In the genomic region with DNA sequence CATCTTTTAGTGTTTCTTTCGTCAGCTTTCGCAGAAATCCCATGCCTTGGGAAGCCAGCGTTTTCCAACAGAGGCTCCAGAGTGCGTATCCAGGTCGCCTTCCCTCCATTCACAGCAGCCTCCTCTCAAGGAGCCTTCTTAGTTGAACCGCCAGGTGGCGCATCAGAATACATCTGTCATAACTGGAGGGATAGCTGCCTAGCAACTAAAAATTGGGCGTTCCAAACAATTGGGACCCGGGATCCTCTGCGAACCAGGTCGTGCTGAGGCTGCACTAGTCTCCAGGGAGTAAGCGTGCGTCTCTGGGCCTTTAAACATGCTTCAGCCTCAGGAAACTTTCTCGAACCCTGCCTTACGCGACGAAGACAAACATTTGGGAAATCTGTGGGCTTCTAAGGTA, we compare ENCODE assay signal across 8 mouse cellular contexts. TPM values are rescaled to one million over a fixed set of nuclear protein-coding genes. Genes with fewer than 3 reads are reported as not detected.
DNase-seq lines count a peak whose midpoint lies in the region; ATAC-seq and TF ChIP-seq lines count a peak whose summit lies in the region.

No protein-coding gene starts in this region.

- H3K36me3 ChIP-seq in ES-Bruce4 (ENCODE audit: control insufficient read depth, insufficient read depth, low read length, poor library complexity, severe bottlenecking) = no peaks in the 10 kb centered on the region
- H3K36me3 ChIP-seq in forebrain, embryonic 14.5 days (ENCODE audit: control insufficient read depth, insufficient read depth, low read length) = no peaks in the 10 kb centered on the region
- no peaks in the 10 kb centered on the region for H3K36me3 ChIP-seq in liver, postnatal 0 days (replicated peaks; ENCODE audit: insufficient read depth, low read length)
- H3K36me3 ChIP-seq in neural tube, embryonic 14.5 days (ENCODE audit: control insufficient read depth, insufficient read depth, low read length) = no peaks in the 10 kb centered on the region
- H3K36me3 ChIP-seq in testis, adult 2 months (ENCODE audit: control insufficient read depth, insufficient read depth, low read length) = no peaks in the 10 kb centered on the region

- H3K9ac ChIP-seq in ES-Bruce4 (ENCODE audit: low read depth, poor library complexity, severe bottlenecking) = no peak overlapping the region
- H3K9ac ChIP-seq in forebrain, embryonic 14.5 days (ENCODE audit: low read length) = 0 out of 2 replicates have a peak overlapping the region, but pooled peaks have one; percentile 17
- no peak overlapping the region for H3K9ac ChIP-seq in liver, postnatal 0 days (replicated peaks)
- H3K9ac ChIP-seq in neural tube, embryonic 14.5 days (replicated peaks; ENCODE audit: low read depth, low read length) = peak overlapping the region; percentile 28; the same call in 1 of the 2 replicates

- H3K27ac ChIP-seq in ES-Bruce4 (ENCODE audit: insufficient read depth, low read length) = no peak overlapping the region
- peak overlapping the region; percentile 22; the same call in 1 of the 2 replicates for H3K27ac ChIP-seq in forebrain, embryonic 14.5 days (ENCODE audit: low read depth, low read length)
- no peak overlapping the region for H3K27ac ChIP-seq in liver, postnatal 0 days (ENCODE audit: low read depth)
- peak overlapping the region; percentile 57; the same call in 1 of the 2 replicates for H3K27ac ChIP-seq in neural tube, embryonic 14.5 days (ENCODE audit: low read depth, low read length)
- no peak overlapping the region for H3K27ac ChIP-seq in testis, adult 2 months (ENCODE audit: control insufficient read depth, insufficient read depth, low read depth, low read length)

- 4% methylated on average over 17 of the region's 17 CpGs for WGBS in forebrain, embryonic 14.5 days
- WGBS in liver, postnatal 0 days (ENCODE audit: insufficient replicate concordance) = 2% methylated on average over 17 of the region's 17 CpGs
- 5% methylated on average over 17 of the region's 17 CpGs for WGBS in neural tube, embryonic 14.5 days

- peak; percentile 85 for ATAC-seq in cerebellum, adult (ENCODE audit: insufficient number of reproducible peaks, low FRiP score, low TSS enrichment)
- peak; percentile 77 for ATAC-seq in forebrain, embryonic 14.5 days
- ATAC-seq in liver, postnatal 0 days = peak; percentile 57
- ATAC-seq in neural tube, embryonic 14.5 days (ENCODE audit: low read depth) = peak; percentile 49

- intact Hi-C loops in heart, postnatal 14 days (cut with DNase I) = loop anchor here (1.0 kb wide), 1 partner anchor 17 kb away; no protein-coding TSS in a partner anchor

- no peaks in the 10 kb centered on the region for H3K27me3 ChIP-seq in ES-Bruce4 (ENCODE audit: control insufficient read depth, insufficient read depth, low read length, poor library complexity, severe bottlenecking)
- no peaks in the 10 kb centered on the region for H3K27me3 ChIP-seq in forebrain, embryonic 14.5 days (replicated peaks; ENCODE audit: control insufficient read depth, insufficient read depth, low read length)
- peaks cover 20% of the 10 kb centered on the region for H3K27me3 ChIP-seq in liver, postnatal 0 days (ENCODE audit: insufficient read depth, low read length)
- H3K27me3 ChIP-seq in neural tube, embryonic 14.5 days (ENCODE audit: control insufficient read depth, insufficient read depth, low read length) = no peaks in the 10 kb centered on the region
- no peaks in the 10 kb centered on the region for H3K27me3 ChIP-seq in testis, adult 2 months (ENCODE audit: control insufficient read depth, insufficient read depth, low read length)

- no peaks in the 10 kb centered on the region for H3K4me1 ChIP-seq in ES-Bruce4 (ENCODE audit: control insufficient read depth, insufficient read depth, low read length)
- H3K4me1 ChIP-seq in forebrain, embryonic 14.5 days (ENCODE audit: control insufficient read depth, insufficient read depth, low read length) = peaks cover 7% of the 10 kb centered on the region
- peaks cover 3% of the 10 kb centered on the region; the same call in 1 of the 2 replicates for H3K4me1 ChIP-seq in liver, postnatal 0 days (ENCODE audit: insufficient read depth)
- H3K4me1 ChIP-seq in neural tube, embryonic 14.5 days (ENCODE audit: control insufficient read depth, insufficient read depth, low read length) = no peaks in the 10 kb centered on the region
- peaks cover 2% of the 10 kb centered on the region for H3K4me1 ChIP-seq in testis, adult 2 months (ENCODE audit: control insufficient read depth, insufficient read depth, low read length)

- peak overlapping the region; percentile 90 for H3K4me2 ChIP-seq in forebrain, embryonic 14.5 days (ENCODE audit: low read length)
- peak overlapping the region; percentile 42; the same call in 1 of the 2 replicates for H3K4me2 ChIP-seq in liver, postnatal 0 days (ENCODE audit: low read depth, low read length)
- H3K4me2 ChIP-seq in neural tube, embryonic 14.5 days (ENCODE audit: low read depth, low read length) = peak overlapping the region; percentile 57

- no peaks in the 10 kb centered on the region for H3K9me3 ChIP-seq in ES-Bruce4 (replicated peaks; ENCODE audit: control insufficient read depth, insufficient read depth, low read length, poor library complexity, severe bottlenecking)
- no peaks in the 10 kb centered on the region for H3K9me3 ChIP-seq in forebrain, embryonic 14.5 days (replicated peaks; ENCODE audit: control insufficient read depth, low read length)
- H3K9me3 ChIP-seq in liver, postnatal 0 days (ENCODE audit: low read length) = no peaks in the 10 kb centered on the region
- no peaks in the 10 kb centered on the region for H3K9me3 ChIP-seq in neural tube, embryonic 14.5 days (ENCODE audit: control insufficient read depth, low read length)

- 0 out of 2 replicates have a peak overlapping the region, but pooled peaks have one; percentile 6 for H3K4me3 ChIP-seq in ES-Bruce4 (ENCODE audit: low read depth, low read length)
- no peak overlapping the region; the same call in 1 of the 2 replicates for H3K4me3 ChIP-seq in forebrain, embryonic 14.5 days (ENCODE audit: low read depth, low read length)
- H3K4me3 ChIP-seq in liver, postnatal 0 days (ENCODE audit: low read depth, low read length) = no peak overlapping the region
- H3K4me3 ChIP-seq in neural tube, embryonic 14.5 days (ENCODE audit: low read depth, low read length) = peak overlapping the region; percentile 17; the same call in 1 of the 2 replicates
- peak overlapping the region; percentile 88 for H3K4me3 ChIP-seq in testis, adult 2 months (ENCODE audit: control insufficient read depth, low read depth, low read length)

- DNase-seq in forebrain, embryonic 14.5 days (ENCODE audit: low spot score) = peak; percentile 95
- DNase-seq in heart, postnatal 14 days = peak; percentile 80 to 88
- peak; percentile 92 for DNase-seq in layer of hippocampus, adult 11-12 months (ENCODE audit: low spot score)
- peak; percentile 82 for DNase-seq in liver, postnatal 0 days

- TF ChIP-seq CTCF in ES-Bruce4 (IDR thresholded peaks at IDR 0.05; ENCODE audit: low read depth, low read length) = peak; percentile 64
- peak; percentile 87 for TF ChIP-seq CTCF in liver, postnatal 0 days (IDR thresholded peaks at IDR 0.05; ENCODE audit: low read depth)
- peak; percentile 63 for TF ChIP-seq CTCF in testis, adult 2 months (IDR thresholded peaks at IDR 0.05; ENCODE audit: control insufficient read depth, insufficient read depth, insufficient replicate concordance, low read depth, low read length)

- TF ChIP-seq POLR2A in ES-Bruce4 (IDR thresholded peaks at IDR 0.05; ENCODE audit: insufficient read depth, low read length) = no peak
- TF ChIP-seq POLR2A in testis, adult 2 months (IDR thresholded peaks at IDR 0.05; ENCODE audit: control insufficient read depth, low read depth, low read length) = peak; percentile 63; the same call in 1 of the 2 replicates

- TF ChIP-seq EP300 in ES-Bruce4 (IDR thresholded peaks at IDR 0.05; ENCODE audit: insufficient read depth, low read depth, low read length) = no peak
- no peak for TF ChIP-seq EP300 in liver, postnatal 0 days (IDR thresholded peaks at IDR 0.05; ENCODE audit: low read depth)

RNA-seq across cellular contexts. Expression of gene 5330417C22Rik, which starts 1.0 kb away (rescaled TPM):
- 0.43 TPM in 1 of 2 replicates, not detected in the other for polyA plus RNA-seq in ES-Bruce4 (2011; ENCODE audit: insufficient read depth, insufficient read length, low read depth, missing spikeins)
- polyA plus RNA-seq in forebrain, embryonic 14.5 days (2014; fragmentation: Nextera tagmentation; extraction: Ambion mirVana) = 8.7 and 12.2 TPM in 2 replicates
- total RNA-seq in heart, postnatal 14 days (2021) = under 1 TPM; 0.24 to 0.81 TPM
- polyA plus RNA-seq in liver, postnatal 0 days (2015; fragmentation: Nextera tagmentation; extraction: Ambion mirVana) = 0.59 and 0.72 TPM in 2 replicates
- polyA plus RNA-seq in neural tube, embryonic 14.5 days (2014; fragmentation: Nextera tagmentation; extraction: Ambion mirVana) = 13.9 and 22.1 TPM in 2 replicates
- 144 and 149 TPM in 2 replicates for polyA plus RNA-seq in testis, adult 2 months (2012; rRNA removed)

RNA-seq across cellular contexts. Expression of gene 1700013F07Rik, which starts 3.4 kb away (rescaled TPM):
- polyA plus RNA-seq in ES-Bruce4 (2011; ENCODE audit: insufficient read depth, insufficient read length, low read depth, missing spikeins) = not detected in 2 replicates
- polyA plus RNA-seq in forebrain, embryonic 14.5 days (2014; fragmentation: Nextera tagmentation; extraction: Ambion mirVana) = 1.3 and 2.0 TPM in 2 replicates
- not detected for total RNA-seq in heart, postnatal 14 days (2021)
- not detected in 2 replicates for polyA plus RNA-seq in liver, postnatal 0 days (2015; fragmentation: Nextera tagmentation; extraction: Ambion mirVana)
- 1.8 TPM in 1 of 2 replicates, not detected in the other for polyA plus RNA-seq in neural tube, embryonic 14.5 days (2014; fragmentation: Nextera tagmentation; extraction: Ambion mirVana)
- 680 and 743 TPM in 2 replicates for polyA plus RNA-seq in testis, adult 2 months (2012; rRNA removed)

RNA-seq across cellular contexts. Expression of gene Tmem167b, which starts 25.0 kb away (rescaled TPM):
- 22.7 and 25.5 TPM in 2 replicates for polyA plus RNA-seq in ES-Bruce4 (2011; ENCODE audit: insufficient read depth, insufficient read length, low read depth, missing spikeins)
- polyA plus RNA-seq in forebrain, embryonic 14.5 days (2014; fragmentation: Nextera tagmentation; extraction: Ambion mirVana) = 56.3 and 62.0 TPM in 2 replicates
- 10 to 100 TPM; 25.4 to 25.6 TPM for total RNA-seq in heart, postnatal 14 days (2021)
- polyA plus RNA-seq in liver, postnatal 0 days (2015; fragmentation: Nextera tagmentation; extraction: Ambion mirVana) = 11.1 and 12.6 TPM in 2 replicates
- 47.1 and 57.8 TPM in 2 replicates for polyA plus RNA-seq in neural tube, embryonic 14.5 days (2014; fragmentation: Nextera tagmentation; extraction: Ambion mirVana)
- 3.2 and 4.0 TPM in 2 replicates for polyA plus RNA-seq in testis, adult 2 months (2012; rRNA removed)

RNA-seq across cellular contexts. Expression of gene Taf13, which starts 34.2 kb away (rescaled TPM):
- 21.5 and 28.4 TPM in 2 replicates for polyA plus RNA-seq in ES-Bruce4 (2011; ENCODE audit: insufficient read depth, insufficient read length, low read depth, missing spikeins)
- 51.8 and 54.1 TPM in 2 replicates for polyA plus RNA-seq in forebrain, embryonic 14.5 days (2014; fragmentation: Nextera tagmentation; extraction: Ambion mirVana)
- total RNA-seq in heart, postnatal 14 days (2021) = 10 to 100 TPM; 17.3 to 17.8 TPM
- 14.0 and 15.5 TPM in 2 replicates for polyA plus RNA-seq in liver, postnatal 0 days (2015; fragmentation: Nextera tagmentation; extraction: Ambion mirVana)
- 42.0 and 56.9 TPM in 2 replicates for polyA plus RNA-seq in neural tube, embryonic 14.5 days (2014; fragmentation: Nextera tagmentation; extraction: Ambion mirVana)
- polyA plus RNA-seq in testis, adult 2 months (2012; rRNA removed) = 7.3 and 12.1 TPM in 2 replicates

RNA-seq across cellular contexts. Expression of gene Wdr47, which starts 53.8 kb away (rescaled TPM):
- 10.9 and 12.6 TPM in 2 replicates for polyA plus RNA-seq in ES-Bruce4 (2011; ENCODE audit: insufficient read depth, insufficient read length, low read depth, missing spikeins)
- 87.8 and 112 TPM in 2 replicates for polyA plus RNA-seq in forebrain, embryonic 14.5 days (2014; fragmentation: Nextera tagmentation; extraction: Ambion mirVana)
- total RNA-seq in heart, postnatal 14 days (2021) = 1 to 10 TPM; 8.9 to 9.0 TPM
- polyA plus RNA-seq in liver, postnatal 0 days (2015; fragmentation: Nextera tagmentation; extraction: Ambion mirVana) = 0.64 and 0.80 TPM in 2 replicates
- 113 and 114 TPM in 2 replicates for polyA plus RNA-seq in neural tube, embryonic 14.5 days (2014; fragmentation: Nextera tagmentation; extraction: Ambion mirVana)
- polyA plus RNA-seq in testis, adult 2 months (2012; rRNA removed) = 11.2 and 14.3 TPM in 2 replicates

Comparison
In these comparisons a context has a peak if more than half of its experiments do, and no peak if none do; other contexts are left out.
1. H3K27ac ChIP-seq: peak in forebrain, embryonic 14.5 days (single experiment) and neural tube, embryonic 14.5 days (single experiment); none in ES-Bruce4 (single experiment), liver, postnatal 0 days (single experiment) and testis, adult 2 months (single experiment).
2. H3K4me3 ChIP-seq: peak in ES-Bruce4 (single experiment), neural tube, embryonic 14.5 days (single experiment) and testis, adult 2 months (single experiment); none in forebrain, embryonic 14.5 days (single experiment) and liver, postnatal 0 days (single experiment).
3. H3K9ac ChIP-seq: peak in forebrain, embryonic 14.5 days (single experiment) and neural tube, embryonic 14.5 days (single experiment); none in ES-Bruce4 (single experiment) and liver, postnatal 0 days (single experiment).
4. RNA of gene 1700013F07Rik, which starts 3.4 kb away (polyA plus RNA-seq): 680 to 743 TPM in testis, adult 2 months; 1.3 to 2.0 TPM in forebrain, embryonic 14.5 days, 1.8 TPM in neural tube, embryonic 14.5 days, not detected in ES-Bruce4 and not detected in liver, postnatal 0 days; every median in the first group is over 100 times any median in the second.
5. Peak in every context shown above with its lines, with median percentiles within 50 percentile points of each other: CTCF ChIP-seq, ATAC-seq, DNase-seq and H3K4me2 ChIP-seq.